Mouse (Mus musculus) bone marrow macrophage, adult 2 months (primary cell): ENCODE results near the gene Pou2f3. TPM values are rescaled to one million over a fixed set of nuclear protein-coding genes. Genes with fewer than 3 reads are reported as not detected.

ENCODE experiments used
- H3K27ac ChIP-seq: 2 replicates; pipeline ENCODE4 v1.5.1; 2012; ENCODE audit warnings: low read depth, low read length; ENCODE audit not compliant: insufficient read depth
- H3K4me1 ChIP-seq: 2 replicates; pipeline ENCODE4 v1.6.1; 2012; ENCODE audit warnings: low read length; ENCODE audit not compliant: control insufficient read depth, insufficient read depth
- H3K4me3 ChIP-seq: 2 replicates; pipeline ENCODE4 v1.5.1; 2012; ENCODE audit warnings: mild to moderate bottlenecking, low read length, moderate library complexity; ENCODE audit not compliant: insufficient read depth
- CTCF ChIP-seq: IDR thresholded peaks from 2 replicates; pipeline ENCODE4 v1.5.1; 2012; ENCODE audit warnings: low read depth, mild to moderate bottlenecking, low read length, moderate library complexity
- POLR2A ChIP-seq: IDR thresholded peaks from 2 replicates; pipeline ENCODE4 v1.6.1; 2012; ENCODE audit warnings: mild to moderate bottlenecking, low read depth, low read length, borderline replicate concordance
- polyA plus RNA-seq: library from polyadenylated mRNA; stranded (reverse); fragments of >200 nt; gene quantifications from 2 replicates; pipeline ENCODE4 v1.2.4, GENCODE M21; 2012; ENCODE audit not compliant: missing spikeins, insufficient read depth, insufficient read length

Gene Pou2f3
- polyA plus RNA-seq, 1 experiment = not detected

- TF ChIP-seq POLR2A (no peak), CTCF (no peak)
- Histone ChIP-seq H3K4me1 (no peaks in the 10 kb centered on the region), H3K4me3 (no peak overlapping the region), H3K27ac (no peak overlapping the region)
Observed at GRCm38 (mm10) chr9:43074611-43075010, 135.6 kb downstream of the Pou2f3 start.

Other genes starting within 250 kb of the Pou2f3 start
- 6.8 and 8.6 TPM in 2 replicates for gene Arhgef12, start 103.1 kb downstream of the Pou2f3 start, polyA plus RNA-seq
- not detected in 2 replicates for gene Tmem136, start 93.8 kb downstream of the Pou2f3 start, polyA plus RNA-seq
- 0.40 and 1.3 TPM in 2 replicates for gene Oaf, start 29.5 kb upstream of the Pou2f3 start, polyA plus RNA-seq
- gene Trim29, start 100.5 kb upstream of the Pou2f3 start, polyA plus RNA-seq = not detected in 2 replicates